Mouse (Mus musculus) embryo, embryonic 11 days (tissue): ENCODE results near the gene Cpsf4l.

Experiments used
- DNase-seq: peaks from one replicate; pipeline ENCODE4 v3.0.0-alpha.2; 2015

The Cpsf4l gene

GRCm38 (mm10) chr11:113709731-113710256 is at the start of gene Cpsf4l:
Gene Cpsf4l (minus strand): TSS chr11:113710017.
- DNase-seq = peak; percentile 69

GRCm38 (mm10) chr11:113758851-113759250 is 49.0 kb upstream of the Cpsf4l start:
- DNase-seq = no peak

GRCm38 (mm10) chr11:113756578-113756977 is 46.8 kb upstream of the Cpsf4l start:
- DNase-seq = no peak

- no peak for DNase-seq
Observed at GRCm38 (mm10) chr11:113755878-113756277, 46.1 kb upstream of the Cpsf4l start.

GRCm38 (mm10) chr11:113754845-113755244 is 45.0 kb upstream of the Cpsf4l start:
- no peak for DNase-seq

GRCm38 (mm10) chr11:113752685-113753430 is 43.0 kb upstream of the Cpsf4l start:
- no peak for DNase-seq

- no peak for DNase-seq
Observed at GRCm38 (mm10) chr11:113752158-113752661, 42.4 kb upstream of the Cpsf4l start.

- peak; percentile 97 for DNase-seq
Observed at GRCm38 (mm10) chr11:113751484-113752084, 41.8 kb upstream of the Cpsf4l start, which contains the start of gene Cdc42ep4. Gene Cdc42ep4 (minus strand): TSS chr11:113751881.

- DNase-seq = peak; percentile 90
Observed at GRCm38 (mm10) chr11:113750571-113751483, 41.0 kb upstream of the Cpsf4l start.

- peak; percentile 81 for DNase-seq
Observed at GRCm38 (mm10) chr11:113749749-113750351, 40.0 kb upstream of the Cpsf4l start.

- DNase-seq = peak; percentile 67
Observed at GRCm38 (mm10) chr11:113748797-113749521, 39.1 kb upstream of the Cpsf4l start.

- DNase-seq = no peak
Observed at GRCm38 (mm10) chr11:113747725-113748380, 38.0 kb upstream of the Cpsf4l start.

- DNase-seq = peak; percentile 71
Observed at GRCm38 (mm10) chr11:113747056-113747455, 37.2 kb upstream of the Cpsf4l start.

- DNase-seq = no peak
Observed at GRCm38 (mm10) chr11:113745961-113746360, 36.1 kb upstream of the Cpsf4l start.

- no peak for DNase-seq
Observed at GRCm38 (mm10) chr11:113742998-113743397, 33.2 kb upstream of the Cpsf4l start.

- DNase-seq = no peak
Observed at GRCm38 (mm10) chr11:113740100-113740499, 30.3 kb upstream of the Cpsf4l start.

- no peak for DNase-seq
Observed at GRCm38 (mm10) chr11:113739213-113739612, 29.4 kb upstream of the Cpsf4l start.

- no peak for DNase-seq
Observed at GRCm38 (mm10) chr11:113737912-113738311, 28.1 kb upstream of the Cpsf4l start.

- no peak for DNase-seq
Observed at GRCm38 (mm10) chr11:113737553-113737854, 27.7 kb upstream of the Cpsf4l start.

- DNase-seq = no peak
Observed at GRCm38 (mm10) chr11:113736848-113737552, 27.2 kb upstream of the Cpsf4l start.

GRCm38 (mm10) chr11:113735151-113735550 is 25.3 kb upstream of the Cpsf4l start:
- DNase-seq = no peak
